Mouse (Mus musculus) common myeloid progenitor, adult 5-6 weeks (primary cell): Measurements from ENCODE around the gene Pdx1. TPM values are rescaled to one million over a fixed set of nuclear protein-coding genes. Genes with fewer than 3 reads are reported as not detected.

Experiments
- ATAC-seq: replicated peaks from 2 replicates; pipeline ENCODE4 v1.8.0; 2016; ENCODE audit warnings: low read depth, mild to moderate bottlenecking, moderate TSS enrichment, inconsistent platforms; ENCODE audit not compliant: poor library complexity, severe bottlenecking
- total RNA-seq: library from RNA; stranded (forward); fragments of 200-1000, 187-1606 nt; gene quantifications from 2 replicates; pipeline ENCODE4 v1.2.3, GENCODE M21; 2017

The Pdx1 gene
- total RNA-seq, 1 experiment from 2014 or later, result not detected

DNA sequence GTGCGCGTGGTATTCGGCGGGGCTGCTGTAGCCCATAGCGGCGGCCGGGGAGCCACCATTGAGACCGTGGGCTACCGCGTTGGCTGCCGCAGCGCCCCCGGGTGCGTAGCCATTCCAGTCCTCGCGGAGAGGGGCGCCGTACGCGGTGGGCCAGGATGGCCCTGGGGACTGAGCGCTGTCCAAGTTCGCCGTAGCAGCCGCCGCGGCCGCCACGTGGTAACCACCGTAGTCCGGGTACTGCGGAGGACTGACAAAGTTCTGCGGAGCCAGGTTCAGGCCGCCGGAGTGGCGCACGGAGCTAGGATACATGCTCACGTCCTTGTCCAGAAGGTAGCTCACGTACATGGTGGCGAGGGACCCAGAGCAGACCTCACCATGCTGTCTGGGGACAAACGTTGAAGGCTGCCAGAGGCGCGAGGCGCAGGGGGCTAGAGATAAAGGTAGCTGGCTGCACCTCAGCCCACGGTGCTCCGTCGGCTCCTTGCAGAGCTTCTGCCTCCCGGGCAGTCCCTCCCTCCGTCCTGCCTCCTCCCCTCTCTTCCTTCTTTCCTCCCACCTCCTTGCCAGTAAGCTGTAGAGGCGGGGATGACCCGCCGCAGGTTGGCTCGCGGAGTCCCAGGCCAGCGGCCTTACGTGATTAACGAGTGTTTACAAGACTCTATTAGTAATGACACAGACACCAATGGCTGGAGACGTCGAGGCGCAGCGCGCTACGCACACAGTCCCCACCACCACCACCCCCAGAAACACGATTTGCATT, 37.1 kb downstream of the Pdx1 start, which contains the start of gene Cdx2:
Gene Cdx2 (minus strand): TSS at position 633 of the 760 bp plus-strand sequence.
- peak; percentile 13; the same call in 1 of the 2 replicates for ATAC-seq

DNA sequence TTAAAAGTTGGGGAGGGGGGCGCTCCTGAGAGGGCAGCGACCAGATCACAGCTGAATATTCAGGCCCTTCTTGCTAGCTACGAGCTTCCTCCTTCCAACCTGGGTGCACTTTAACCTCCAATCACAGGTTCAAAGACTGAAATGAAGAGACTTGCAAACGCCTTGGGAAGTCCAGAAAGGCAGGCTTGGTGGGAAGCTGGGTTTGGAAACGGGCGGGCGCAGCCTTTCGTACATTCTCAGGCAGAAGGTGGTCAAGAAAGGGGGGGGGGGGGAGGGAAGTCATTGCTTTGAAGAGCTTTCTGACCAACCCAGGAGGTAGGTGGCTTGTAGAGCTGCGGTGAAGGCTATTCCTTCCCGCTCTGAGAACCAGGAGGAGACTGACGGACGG, 37.6 kb downstream of the Pdx1 start:
- no peak for ATAC-seq

- no peak for ATAC-seq
Measured at GRCm38 (mm10) chr5:147308451-147308850, 38.7 kb downstream of the Pdx1 start.

- no peak for ATAC-seq
Measured at GRCm38 (mm10) chr5:147309786-147310185, 40.0 kb downstream of the Pdx1 start.

DNA sequence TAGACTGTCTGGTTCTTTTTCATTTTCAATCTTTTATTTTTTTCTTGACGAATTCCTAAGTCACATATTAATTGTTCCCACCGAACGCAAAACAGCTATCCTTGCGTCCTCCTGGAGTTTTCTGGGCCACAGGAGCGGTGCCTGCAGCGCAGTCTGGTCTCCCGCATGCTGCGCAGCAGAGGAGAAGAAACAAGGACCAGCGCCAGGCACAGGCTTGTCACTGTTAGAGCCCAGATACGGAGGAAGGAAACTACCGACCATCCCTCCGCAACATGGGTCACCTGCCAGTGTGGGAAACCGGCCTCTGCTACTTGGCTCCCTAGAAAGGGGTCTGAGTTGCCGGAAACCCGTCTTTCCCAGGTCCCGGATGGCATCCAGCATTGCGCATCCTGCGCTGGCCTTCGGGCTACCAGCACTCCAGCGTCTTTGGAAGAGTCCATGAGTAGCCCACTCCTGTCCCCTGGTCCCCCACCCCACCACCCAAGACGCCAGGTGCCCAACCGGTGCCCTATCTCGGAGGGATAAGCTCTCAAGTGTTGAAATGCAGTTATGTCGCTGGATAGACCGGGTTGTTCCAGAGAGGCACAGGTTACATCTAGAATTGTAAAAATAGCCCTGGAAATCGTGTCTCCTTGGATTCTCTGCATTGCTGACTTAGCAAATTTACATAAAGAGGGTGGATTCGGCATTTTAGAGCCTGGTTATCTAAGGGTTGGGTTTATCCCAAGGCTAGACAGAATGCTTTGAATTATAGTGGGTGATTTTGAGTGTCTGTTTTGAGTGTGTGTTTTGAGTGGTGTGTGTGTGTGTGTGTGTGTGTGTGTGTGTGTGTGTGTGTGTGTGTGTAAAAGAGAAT, 43.3 kb downstream of the Pdx1 start:
- ATAC-seq, result no peak

DNA sequence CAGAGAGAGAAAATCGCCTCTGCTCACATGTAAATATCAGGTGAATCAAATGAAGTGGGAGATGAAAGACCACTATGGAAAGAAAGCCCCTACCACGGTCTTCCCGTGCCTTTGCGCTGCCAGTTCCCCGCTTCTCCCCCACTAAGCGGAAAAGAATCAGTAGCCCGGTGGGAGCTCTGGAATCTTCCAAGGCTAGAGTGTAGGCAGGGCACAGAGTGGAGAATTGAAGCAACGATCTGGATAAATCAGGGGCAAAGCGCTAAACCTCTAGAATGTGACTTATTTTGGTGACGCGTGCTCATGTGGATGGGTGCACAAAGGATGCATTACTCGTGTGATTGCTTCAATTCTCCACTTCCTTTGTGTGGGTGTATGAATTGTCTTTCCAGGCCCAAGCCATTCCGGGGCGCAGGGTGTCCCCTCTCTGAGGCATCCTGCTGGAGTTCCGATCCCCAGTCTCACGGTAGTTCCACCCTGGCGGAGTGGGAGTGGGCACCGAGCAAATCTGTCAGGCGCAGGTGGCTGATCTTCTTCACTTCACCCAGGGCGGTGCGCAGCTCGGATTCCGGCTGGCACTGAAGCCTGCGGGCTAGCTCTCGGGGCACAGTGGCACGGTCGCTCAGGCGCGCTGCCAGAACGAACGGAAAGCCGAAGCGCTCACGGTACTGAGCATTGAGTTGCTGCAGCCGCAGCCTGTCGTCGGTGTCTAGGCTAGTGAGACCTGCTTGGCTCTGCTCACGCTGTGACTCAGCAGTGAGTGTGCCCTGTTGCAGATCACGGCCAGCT, 45.1 kb downstream of the Pdx1 start:
- ATAC-seq, result peak; percentile 79

GRCm38 (mm10) chr5:147315432-147316075, 45.8 kb downstream of the Pdx1 start:
- ATAC-seq, result 0 out of 2 replicates have a peak, but pooled peaks have one; percentile 6

DNA sequence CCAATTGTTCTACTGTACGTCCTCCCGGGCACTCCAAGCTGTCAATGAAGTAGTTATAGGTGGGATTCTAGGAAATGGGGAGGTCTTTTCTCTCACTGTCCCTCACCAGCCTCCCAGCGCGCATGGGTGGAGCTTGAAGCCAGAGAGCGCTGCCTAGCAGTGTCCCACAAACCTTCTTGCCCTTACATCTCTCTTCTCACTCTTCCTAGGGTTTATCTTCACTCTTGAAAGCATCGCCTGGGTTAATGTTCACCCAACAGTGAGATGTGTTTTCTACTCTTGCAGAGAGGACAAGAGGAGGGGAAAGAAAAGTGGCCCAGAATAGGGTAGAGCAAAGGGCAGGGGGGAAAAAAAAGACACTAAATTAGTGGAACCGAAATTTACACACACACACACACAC, 47.6 kb downstream of the Pdx1 start:
- ATAC-seq, result no peak

DNA sequence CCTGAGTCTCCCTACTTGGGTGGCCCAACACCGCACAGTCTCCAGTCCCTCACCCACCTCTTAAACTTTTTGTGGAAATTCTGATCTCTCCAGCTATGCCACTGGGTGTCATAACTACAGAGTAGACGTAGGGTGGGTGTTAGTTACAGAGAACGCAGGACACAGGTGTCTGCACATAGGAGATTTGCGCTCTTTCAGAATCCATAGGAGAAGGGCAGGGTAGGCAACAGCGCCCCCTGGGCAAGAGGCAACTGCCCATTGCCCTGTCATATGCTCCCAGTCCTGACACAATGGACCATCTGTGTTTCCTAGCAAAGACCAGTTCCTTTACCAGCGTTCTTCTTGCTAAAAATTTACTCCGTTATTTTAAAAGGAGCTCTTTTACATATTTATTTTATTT, 48.2 kb downstream of the Pdx1 start:
- ATAC-seq, result no peak

DNA sequence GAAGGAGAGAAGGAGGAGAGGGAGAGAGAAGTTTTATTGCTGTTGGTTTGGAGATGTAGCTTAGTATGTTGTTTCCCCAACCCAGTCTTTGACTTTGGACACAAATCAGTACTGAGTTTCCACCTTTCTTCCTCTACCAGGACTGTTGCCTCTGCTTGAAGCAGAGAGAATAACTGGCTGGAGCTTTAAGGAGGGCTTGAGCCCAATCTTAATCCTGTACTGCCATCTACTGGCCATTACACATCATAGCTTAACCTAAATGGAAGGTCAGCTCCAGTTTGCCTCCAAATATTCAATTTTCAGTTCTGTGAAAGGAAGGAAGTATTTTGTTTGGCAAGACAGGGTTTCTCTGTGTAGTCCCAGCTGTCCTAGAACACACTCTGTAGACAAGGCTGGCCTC, 49.9 kb downstream of the Pdx1 start:
- peak; percentile 67 for ATAC-seq

DNA sequence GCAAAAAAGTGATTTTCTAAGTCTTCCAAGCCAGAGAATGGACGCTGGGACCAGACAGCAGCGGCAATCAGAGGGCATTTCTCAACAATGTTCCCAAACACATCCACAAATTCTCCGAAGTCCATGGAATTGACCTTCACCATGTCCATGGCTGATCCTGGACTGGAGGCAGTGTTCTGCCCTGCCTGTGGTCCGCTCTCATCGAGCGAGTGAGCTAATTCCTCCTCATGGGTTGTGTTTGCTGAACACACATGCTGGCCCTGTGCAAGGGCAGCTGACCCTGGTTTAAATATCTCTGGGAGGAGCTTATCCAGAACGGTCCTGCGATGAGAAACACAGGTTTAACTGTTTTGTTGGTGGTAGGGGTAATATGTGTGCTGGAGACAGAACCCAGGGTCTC, 52.4 kb downstream of the Pdx1 start, which contains the start of gene Urad:
Gene Urad (minus strand): TSS at position 258 of the 400 bp plus-strand sequence.
- ATAC-seq, result no peak

DNA sequence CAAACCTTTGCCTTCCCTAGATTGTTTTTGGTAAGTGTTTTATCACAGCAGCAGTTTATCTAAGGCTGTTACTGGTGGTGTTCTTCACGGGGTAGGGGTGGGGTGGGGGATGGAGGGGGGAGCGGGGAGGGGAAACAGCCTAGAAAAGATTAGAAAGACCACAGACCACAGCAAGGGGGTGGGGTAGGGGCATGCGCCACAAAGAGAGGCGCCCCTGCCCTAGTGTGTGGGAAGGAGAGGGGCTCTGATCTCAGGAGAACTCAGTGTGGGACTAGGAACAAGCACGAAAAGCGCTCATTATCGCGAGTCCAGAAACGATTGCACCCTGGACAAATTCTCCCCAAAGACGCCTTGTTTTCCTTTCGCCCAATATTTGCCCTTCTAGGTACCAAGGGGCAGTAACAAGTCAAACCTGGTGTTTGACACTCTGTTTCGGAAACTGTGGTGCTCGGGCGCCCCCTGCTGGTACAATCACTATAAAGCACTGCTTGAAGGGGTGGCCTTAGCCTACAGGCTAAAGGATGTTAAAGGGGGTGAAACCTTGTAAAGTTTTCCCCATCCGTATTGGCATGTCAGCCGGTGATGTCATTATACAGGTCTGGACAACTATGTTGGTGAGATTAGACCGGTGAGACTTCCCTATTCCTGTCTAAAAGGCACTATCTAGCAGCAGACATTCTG, 53.6 kb downstream of the Pdx1 start:
- peak; percentile 80 for ATAC-seq

Other genes starting within 250 kb of the Pdx1 start
- 5.4 and 10.8 TPM in 2 replicates for gene Lnx2, start 193.4 kb upstream of the Pdx1 start, total RNA-seq
- gene Polr1d, start 192.9 kb upstream of the Pdx1 start, total RNA-seq, result 126 and 156 TPM in 2 replicates
- not detected in 2 replicates for gene Gsx1, start 81.3 kb upstream of the Pdx1 start, total RNA-seq
- gene Cdx2, start 37.3 kb downstream of the Pdx1 start, total RNA-seq, result not detected in 2 replicates
- gene Urad, start 52.5 kb downstream of the Pdx1 start, total RNA-seq, result not detected in 2 replicates
- 100 and 112 TPM in 2 replicates for gene Flt3, start 130.5 kb downstream of the Pdx1 start, total RNA-seq
- gene Pan3, start 160.2 kb downstream of the Pdx1 start, total RNA-seq, result 240 and 264 TPM in 2 replicates